Mouse (Mus musculus) lung, postnatal 0 days (tissue): ENCODE results near the gene Parn.

ENCODE experiments used
- CTCF ChIP-seq: IDR thresholded peaks from 2 replicates; pipeline ENCODE4 v1.5.1; 2016; ENCODE audit warnings: antibody characterized with exemption, mild to moderate bottlenecking
- EP300 ChIP-seq: IDR thresholded peaks from 2 replicates; pipeline ENCODE4 v1.6.1; 2016; ENCODE audit warnings: antibody characterized with exemption, mild to moderate bottlenecking, control low read depth

GRCm38 (mm10) chr16:13491776-13492175 is 176.2 kb downstream of the Parn start:
- TF ChIP-seq CTCF (no peak), EP300 (no peak)
